Mouse (Mus musculus) neural tube, embryonic 15.5 days (tissue): Measurements from ENCODE around the gene Olig1. TPM values are rescaled to one million over a fixed set of nuclear protein-coding genes. Genes with fewer than 3 reads are reported as not detected.

ENCODE experiments used
- polyA plus RNA-seq: library from polyadenylated mRNA; unstranded; fragments of >200 nt; fragmentation: Nextera tagmentation; extraction: Ambion mirVana; gene quantifications from 2 replicates; pipeline ENCODE4 v1.2.1, GENCODE M21; 2015

Gene Olig1
- polyA plus RNA-seq, 1 experiment from 2014 or later = 86.7 TPM

Other genes starting within 250 kb of the Olig1 start
- 49.6 and 57.8 TPM in 2 replicates for gene Paxbp1, start 225.2 kb upstream of the Olig1 start, polyA plus RNA-seq
- gene 4932438H23Rik, start 174.7 kb upstream of the Olig1 start, polyA plus RNA-seq = 0.18 and 0.33 TPM in 2 replicates
- gene Olig2, start 44.3 kb upstream of the Olig1 start, polyA plus RNA-seq = 8.5 and 9.9 TPM in 2 replicates
- 42.3 and 45.8 TPM in 2 replicates for gene Ifnar2, start 103.0 kb downstream of the Olig1 start, polyA plus RNA-seq
- not detected in 2 replicates for gene Gm21970, start 121.9 kb downstream of the Olig1 start, polyA plus RNA-seq
- gene Il10rb, start 136.4 kb downstream of the Olig1 start, polyA plus RNA-seq = 14.4 and 26.5 TPM in 2 replicates
- 45.3 and 46.8 TPM in 2 replicates for gene Ifnar1, start 215.5 kb downstream of the Olig1 start, polyA plus RNA-seq